Mouse (Mus musculus) neural tube, embryonic 13.5 days (tissue): Measurements from ENCODE around the gene Gstt3. TPM values are rescaled to one million over a fixed set of nuclear protein-coding genes. Genes with fewer than 3 reads are reported as not detected.
"Not testable (repeated sequence)": the region's sequence is repeated elsewhere in the genome, so short reads cannot be mapped to it uniquely, and the experiment has no call there.

ENCODE experiments used
- ATAC-seq: fragments of 200-750 bp; cut with Nextera tagmentation; 2 replicates; pipeline ENCODE4 v1.8.0; 2017; ENCODE audit warnings: low read depth, mild to moderate bottlenecking, moderate TSS enrichment, moderate library complexity
- H3K27ac ChIP-seq: fragments of 300-500 bp; sonication (generic); replicated peaks from 2 replicates; pipeline ENCODE4 v1.5.1; 2015; ENCODE audit warnings: moderate library complexity, mild to moderate bottlenecking, inconsistent platforms
- H3K27me3 ChIP-seq: fragments of 300-500 bp; sonication (generic); 2 replicates; pipeline ENCODE4 v1.6.1; 2015; ENCODE audit warnings: mild to moderate bottlenecking, inconsistent platforms
- H3K36me3 ChIP-seq: fragments of 300-500 bp; sonication (generic); 2 replicates; pipeline ENCODE4 v1.6.1; 2015; ENCODE audit warnings: mild to moderate bottlenecking, inconsistent platforms
- H3K4me1 ChIP-seq: fragments of 300-500 bp; sonication (generic); replicated peaks from 2 replicates; pipeline ENCODE4 v1.6.1; 2015; ENCODE audit warnings: inconsistent platforms
- H3K4me2 ChIP-seq: fragments of 300-500 bp; sonication (generic); 2 replicates; pipeline ENCODE4 v1.6.1; 2015; ENCODE audit warnings: inconsistent platforms, mild to moderate bottlenecking, moderate library complexity
- H3K4me3 ChIP-seq: fragments of 300-500 bp; sonication (generic); 2 replicates; pipeline ENCODE4 v1.5.1; 2015; ENCODE audit warnings: mild to moderate bottlenecking, inconsistent platforms
- H3K9ac ChIP-seq: fragments of 300-500 bp; sonication (generic); 2 replicates; pipeline ENCODE4 v1.6.1; 2015; ENCODE audit warnings: moderate library complexity, mild to moderate bottlenecking, inconsistent platforms
- H3K9me3 ChIP-seq: fragments of 300-500 bp; sonication (generic); 2 replicates; pipeline ENCODE4 v1.6.1; 2016; ENCODE audit warnings: inconsistent platforms
- WGBS: fragments of 180-500 bp; shearing (Covaris S2); methylation state at CpG from one replicate; pipeline ENCODE4 v1.1.7; 2015; 5-methylcytosine and 5-hydroxymethylcytosine counted together
- polyA plus RNA-seq: library from polyadenylated mRNA; unstranded; fragments of >200 nt; fragmentation: Nextera tagmentation; extraction: Ambion mirVana; gene quantifications from 2 replicates; pipeline ENCODE4 v1.2.1, GENCODE M21; 2015

Gene Gstt3
- polyA plus RNA-seq, 1 experiment from 2014 or later, result 0.96 TPM

DNA sequence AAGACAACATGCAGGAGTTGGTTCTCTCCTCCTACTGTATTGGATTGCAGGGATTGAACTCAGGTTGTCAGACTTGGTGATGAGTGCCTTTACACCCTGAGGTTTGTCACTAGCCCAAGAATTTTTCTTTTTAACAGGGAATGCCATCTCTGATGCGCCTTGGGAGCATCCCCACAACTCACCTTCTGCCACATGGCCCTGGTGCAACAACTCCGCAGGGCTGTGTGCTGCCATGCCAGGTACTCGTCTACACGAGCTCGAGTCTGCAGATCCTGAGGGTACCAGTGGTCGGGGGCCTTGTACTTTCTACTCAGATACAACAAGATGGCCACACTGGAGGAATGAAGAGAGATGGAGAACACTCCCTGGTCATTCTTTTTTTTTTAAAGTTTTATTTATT lies 4.7 kb downstream of the Gstt3 start:
- peaks cover 46% of the 10 kb centered on the region for H3K27me3 ChIP-seq

DNA sequence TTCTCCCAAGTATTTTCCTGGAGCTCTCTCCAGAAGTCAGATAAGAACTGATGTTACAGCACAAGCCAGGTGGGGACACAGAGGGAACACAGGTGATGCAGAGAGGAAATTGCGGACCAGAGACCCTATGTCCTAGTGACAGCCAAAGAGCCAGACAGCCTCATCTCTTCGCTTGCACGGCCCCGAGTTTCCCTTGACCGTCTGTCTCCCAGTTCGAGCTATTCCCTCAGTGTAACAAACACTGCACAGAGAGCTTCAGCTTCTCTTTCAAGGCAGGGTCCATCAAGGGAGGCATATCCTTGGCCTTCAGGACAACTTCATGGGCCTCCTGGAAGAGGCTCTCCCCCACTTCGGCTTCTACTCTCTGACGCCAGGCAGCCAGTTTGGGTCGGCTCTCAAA lies 6.6 kb downstream of the Gstt3 start:
- no peak overlapping the region for H3K27ac ChIP-seq
- no peak overlapping the region for H3K4me2 ChIP-seq
- no peak for ATAC-seq
- no peak overlapping the region for H3K4me3 ChIP-seq
- peaks cover 27% of the 10 kb centered on the region for H3K27me3 ChIP-seq
- 94% methylated on average over 9 of the region's 9 CpGs for WGBS
- no peaks in the 10 kb centered on the region for H3K36me3 ChIP-seq
- H3K4me1 ChIP-seq, result peaks cover 15% of the 10 kb centered on the region
- no peak overlapping the region for H3K9ac ChIP-seq
- no peaks in the 10 kb centered on the region for H3K9me3 ChIP-seq

More for the DNA sequence above, 4.7 kb downstream of the Gstt3 start:
- no peak overlapping the region for H3K27ac ChIP-seq
- no peak overlapping the region for H3K4me3 ChIP-seq
- no peak overlapping the region for H3K4me2 ChIP-seq
- H3K4me1 ChIP-seq, result peaks cover 24% of the 10 kb centered on the region
- H3K36me3 ChIP-seq, result no peaks in the 10 kb centered on the region
- no peaks in the 10 kb centered on the region for H3K9me3 ChIP-seq
- ATAC-seq, result no peak
- WGBS, result 90% methylated on average over 6 of the region's 6 CpGs
- H3K9ac ChIP-seq, result no peak overlapping the region

DNA sequence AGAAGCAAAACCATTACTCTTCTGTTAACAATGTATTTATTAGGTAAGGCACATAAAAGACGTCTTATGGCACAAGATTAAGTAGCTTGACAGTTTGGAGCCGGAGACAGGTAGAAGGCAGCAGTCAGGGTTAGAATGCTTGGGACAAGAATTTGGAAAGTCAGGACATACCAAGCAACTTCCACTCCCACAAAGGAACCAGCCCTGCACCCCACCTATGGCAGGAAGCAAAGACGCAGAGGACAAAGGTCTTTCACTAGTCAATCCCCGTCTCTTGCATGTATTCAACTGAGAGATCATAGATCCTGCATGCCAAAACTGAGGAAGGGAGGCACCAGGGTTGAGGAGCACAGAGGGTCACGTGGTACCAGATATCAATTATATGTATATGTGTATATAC lies 7.1 kb downstream of the Gstt3 start:
- no peak overlapping the region for H3K27ac ChIP-seq
- no peak for ATAC-seq

DNA sequence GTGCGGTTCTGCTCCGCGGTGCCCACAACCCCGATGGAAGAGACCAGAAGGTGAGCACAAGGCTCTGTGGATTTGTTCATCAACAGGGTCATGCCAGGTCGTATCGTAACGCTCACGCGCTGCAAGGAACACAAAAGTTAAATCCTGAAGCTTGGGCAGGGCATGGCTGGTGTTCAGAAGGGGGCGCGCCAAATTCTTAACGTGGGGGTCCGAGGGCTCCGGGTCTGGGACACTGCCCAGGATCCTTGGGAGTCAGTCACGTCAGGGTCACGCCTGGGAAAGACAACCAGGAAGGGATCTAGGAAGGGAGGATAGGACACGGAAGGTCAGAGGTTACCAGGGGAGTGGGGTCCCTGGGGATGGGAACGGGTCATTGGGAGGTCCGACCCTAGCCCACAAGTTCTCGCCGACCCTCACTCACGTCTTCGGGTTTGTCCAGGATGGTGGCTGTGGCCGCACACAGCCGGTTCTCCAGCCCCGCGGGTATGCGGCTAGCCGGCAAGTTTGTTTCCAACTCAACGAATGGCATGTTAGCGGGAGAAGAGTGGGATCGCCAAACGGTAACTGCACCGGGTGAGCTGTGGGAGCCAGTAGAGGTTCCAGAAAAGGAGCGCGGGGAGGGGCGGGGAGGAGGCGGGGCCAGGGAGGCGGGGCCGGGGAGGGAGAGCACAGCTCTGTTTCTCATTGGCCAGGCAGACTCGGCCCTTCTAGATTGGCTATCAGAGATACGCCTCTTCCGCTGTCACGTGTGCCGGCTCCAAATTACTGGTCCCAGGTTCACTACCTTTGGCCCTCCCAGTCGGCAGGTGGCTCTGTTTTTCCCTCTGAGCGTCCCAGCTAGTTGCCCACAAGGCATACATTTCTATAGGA lies 8.2 kb downstream of the Gstt3 start, which contains the start of gene Ddt:
Ddt (minus strand) TSS at position 620 of the 870 bp plus-strand sequence.
- H3K27ac ChIP-seq, result no peak within 1 kb of the TSS
- peak within 1 kb of the TSS; percentile 72 for H3K9ac ChIP-seq
- peak within 1 kb of the TSS; percentile 96 for H3K4me2 ChIP-seq
- WGBS, result under 1% methylated on average over 46 of the region's 47 CpGs
- peak; percentile 97 for ATAC-seq
- peaks cover 15% of the 10 kb centered on the region for H3K4me1 ChIP-seq
- no peaks in the 10 kb centered on the region for H3K9me3 ChIP-seq
- H3K4me3 ChIP-seq, result peak within 1 kb of the TSS; percentile 51
- H3K36me3 ChIP-seq, result no peaks in the 10 kb centered on the region
- H3K27me3 ChIP-seq, result peaks cover 14% of the 10 kb centered on the region; the same call in 1 of the 2 replicates

More for the DNA sequence above, 7.1 kb downstream of the Gstt3 start:
- H3K4me3 ChIP-seq, result no peak overlapping the region
- no peak overlapping the region for H3K9ac ChIP-seq
- H3K9me3 ChIP-seq, result no peaks in the 10 kb centered on the region
- H3K36me3 ChIP-seq, result no peaks in the 10 kb centered on the region
- WGBS, result 91% methylated on average over 5 of the region's 5 CpGs
- 0 out of 2 replicates have a peak overlapping the region, but pooled peaks have one; percentile 96 for H3K4me2 ChIP-seq
- peaks cover 15% of the 10 kb centered on the region for H3K4me1 ChIP-seq
- peaks cover 22% of the 10 kb centered on the region for H3K27me3 ChIP-seq

DNA sequence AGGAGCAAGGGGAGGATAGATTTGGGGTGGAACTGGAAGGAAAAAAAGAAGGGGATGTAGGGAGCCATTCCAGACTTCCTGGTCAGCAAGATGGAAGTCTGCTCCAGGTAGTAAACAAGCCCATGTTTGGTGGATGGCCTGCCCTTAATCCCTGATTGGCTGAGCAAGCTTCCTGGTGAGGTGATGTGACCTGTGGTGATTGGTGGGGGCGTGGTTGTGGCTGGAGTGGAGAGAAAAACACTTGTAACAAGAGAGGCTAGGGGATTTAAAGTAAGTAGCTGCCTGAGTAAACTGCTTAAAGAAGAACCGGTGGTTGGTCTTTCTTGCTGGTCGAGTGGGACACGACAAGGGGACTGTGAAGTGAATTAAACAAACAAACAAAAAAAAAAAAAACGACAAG lies 13.5 kb downstream of the Gstt3 start:
- not testable (repeated sequence) for H3K9ac ChIP-seq, H3K4me3 ChIP-seq, H3K27me3 ChIP-seq, H3K4me2 ChIP-seq, ATAC-seq, H3K9me3 ChIP-seq, H3K36me3 ChIP-seq, H3K27ac ChIP-seq
- H3K4me1 ChIP-seq, result peaks cover 20% of the 10 kb centered on the region
- 45% methylated on average over 5 of the region's 5 CpGs for WGBS

DNA sequence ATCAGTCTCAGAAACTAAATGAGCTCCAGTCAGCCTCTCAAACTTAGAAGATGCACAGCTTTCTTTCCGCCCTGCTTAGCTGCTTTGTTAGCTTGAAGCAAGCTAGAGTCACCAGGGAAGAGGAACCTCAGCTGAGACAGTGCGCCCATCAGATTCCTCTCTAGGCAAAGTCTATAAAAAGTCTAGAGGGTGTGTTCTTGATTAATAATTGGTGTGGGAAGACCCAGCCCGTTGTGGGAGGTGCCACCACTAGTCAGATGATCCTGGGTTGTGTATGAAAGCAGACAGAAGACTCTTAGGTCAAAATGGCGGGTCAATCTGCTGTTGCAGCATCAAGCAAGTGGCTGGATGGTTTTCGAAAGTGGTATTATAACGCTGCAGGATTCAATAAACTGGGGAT lies 14.4 kb downstream of the Gstt3 start:
- no peak for ATAC-seq
- 88% methylated on average over 6 of the region's 6 CpGs for WGBS
- Histone ChIP-seq H3K4me1 (peaks cover 18% of the 10 kb centered on the region), H3K4me3 (no peak overlapping the region), H3K27ac (no peak overlapping the region), H3K36me3 (no peaks in the 10 kb centered on the region), H3K9me3 (no peaks in the 10 kb centered on the region), H3K9ac (no peak overlapping the region), H3K27me3 (no peaks in the 10 kb centered on the region), H3K4me2 (no peak overlapping the region)

DNA sequence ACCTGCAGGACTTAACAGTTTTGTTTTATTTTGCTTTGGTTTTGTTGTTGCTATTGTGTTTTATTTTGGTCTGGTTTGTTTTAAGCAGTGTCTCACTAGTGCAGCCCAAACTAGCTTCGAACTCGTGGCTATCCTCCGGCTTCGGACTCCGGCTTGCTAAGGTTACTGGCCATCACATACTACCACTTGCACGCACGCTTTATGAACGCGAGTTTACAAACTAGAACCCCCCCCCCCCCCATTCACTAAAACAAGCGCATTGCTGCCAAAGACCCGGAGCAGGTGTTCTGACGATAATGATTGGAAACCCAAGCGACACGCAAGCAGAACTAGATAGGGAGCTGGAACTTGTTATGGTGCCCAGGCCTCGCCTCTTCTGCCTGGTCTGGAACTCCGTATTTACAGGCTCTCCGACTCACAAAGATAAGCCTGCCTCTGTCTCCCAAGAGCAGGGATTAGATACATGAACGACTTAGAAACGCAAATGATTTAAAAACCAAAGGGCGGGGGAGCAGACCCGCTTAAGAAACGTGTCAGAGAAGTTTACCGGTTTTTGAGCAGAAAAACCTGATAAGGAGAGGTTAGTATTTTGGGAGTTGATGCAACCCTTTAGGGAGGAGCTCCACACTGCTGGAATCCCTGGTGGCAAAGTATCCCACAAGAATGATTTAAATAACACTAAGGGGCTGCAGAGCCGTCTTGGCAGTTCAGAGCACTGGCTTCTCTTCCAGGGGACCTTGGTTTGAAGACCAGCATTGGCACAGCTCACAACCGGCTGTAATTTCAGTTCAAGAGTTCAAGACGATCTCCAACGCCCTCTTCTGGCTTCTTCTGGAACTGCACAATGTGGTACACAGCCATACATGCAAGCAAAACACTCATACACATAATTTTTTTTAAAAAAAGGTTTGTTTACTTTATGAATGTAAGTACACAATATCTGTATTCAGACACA lies 16.4 kb downstream of the Gstt3 start:
- H3K4me2 ChIP-seq, result peak overlapping the region; percentile 88
- H3K9ac ChIP-seq, result peak overlapping the region; percentile 87
- no peaks in the 10 kb centered on the region for H3K27me3 ChIP-seq
- peaks cover 8% of the 10 kb centered on the region; the same call in 1 of the 2 replicates for H3K36me3 ChIP-seq
- peak overlapping the region; percentile 67 for H3K27ac ChIP-seq
- no peaks in the 10 kb centered on the region for H3K9me3 ChIP-seq
- peaks cover 22% of the 10 kb centered on the region for H3K4me1 ChIP-seq
- ATAC-seq, result peak; percentile 58
- WGBS, result 1% methylated on average over 27 of the region's 27 CpGs
- H3K4me3 ChIP-seq, result peak overlapping the region; percentile 87

DNA sequence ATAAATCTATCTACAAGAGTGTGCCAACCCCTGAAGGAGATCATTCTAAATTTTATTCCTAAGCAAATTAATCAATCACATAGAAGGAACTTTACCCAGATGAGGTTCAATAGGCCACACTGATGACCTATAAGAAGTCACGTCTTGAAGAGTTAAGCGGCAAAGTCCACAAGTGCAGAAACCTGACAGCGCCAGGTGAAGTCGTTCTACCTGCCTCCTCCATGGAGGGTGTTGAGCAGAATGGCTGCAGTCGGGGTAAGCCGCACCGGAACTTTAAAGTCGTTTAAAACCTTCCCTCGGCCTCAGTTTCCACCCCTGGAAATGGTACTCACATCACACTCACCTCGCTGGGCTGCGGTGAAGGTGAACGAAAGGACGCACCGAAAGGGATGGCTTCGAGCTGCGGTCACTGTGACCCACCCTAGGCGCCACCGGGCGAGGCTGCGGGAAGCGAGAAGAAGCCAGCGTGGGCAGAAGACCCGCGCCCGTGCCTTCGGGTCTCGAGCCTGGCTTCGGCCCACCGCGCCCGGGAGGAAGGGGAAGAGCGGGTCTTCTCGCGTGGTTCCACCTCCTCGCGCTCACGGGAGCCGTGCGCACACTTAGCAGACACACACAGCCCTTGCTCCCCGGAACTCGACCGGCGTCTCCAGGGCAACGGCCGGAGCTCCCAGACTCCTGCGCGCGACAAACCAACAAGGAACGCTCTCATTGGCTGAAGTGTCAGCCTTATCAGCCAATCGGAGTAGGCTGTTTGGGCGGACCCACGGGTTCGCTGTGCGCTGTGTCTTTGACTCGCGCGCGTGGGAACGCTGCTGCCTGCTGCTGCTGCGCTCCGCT lies 17.3 kb downstream of the Gstt3 start, which contains the start of gene Cabin1:
Cabin1 (minus strand) TSS at position 660 of the 837 bp plus-strand sequence.
- under 1% methylated on average over 61 of the region's 61 CpGs for WGBS
- ATAC-seq, result peak; percentile 99
- Histone ChIP-seq H3K36me3 (peaks cover 8% of the 10 kb centered on the region; the same call in 1 of the 2 replicates), H3K4me3 (peak within 1 kb of the TSS; percentile 87), H3K27ac (peak within 1 kb of the TSS; percentile 82), H3K9ac (peak within 1 kb of the TSS; percentile 87), H3K4me1 (peaks cover 22% of the 10 kb centered on the region), H3K27me3 (no peaks in the 10 kb centered on the region), H3K9me3 (no peaks in the 10 kb centered on the region), H3K4me2 (peak within 1 kb of the TSS; percentile 88)

DNA sequence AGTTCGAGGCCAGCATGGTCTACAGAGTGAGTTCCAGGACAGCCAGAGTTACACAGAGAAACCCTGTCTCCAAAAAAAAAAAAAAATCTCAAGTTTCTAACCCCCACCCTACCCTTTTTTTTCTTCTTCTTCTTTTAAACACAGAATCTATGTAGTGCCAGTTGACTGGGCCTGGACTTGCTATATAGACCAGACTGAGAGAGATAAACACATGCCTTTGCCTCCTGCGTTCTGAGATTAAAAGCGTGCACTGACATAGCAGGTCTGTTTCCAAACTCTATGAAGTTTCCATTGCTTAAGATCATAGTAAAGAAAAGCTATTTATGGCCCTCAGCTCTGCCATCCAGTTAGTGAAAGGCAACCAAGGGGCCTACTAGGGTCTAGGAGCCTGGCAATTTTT lies 18.8 kb downstream of the Gstt3 start:
- no peaks in the 10 kb centered on the region for H3K27me3 ChIP-seq
- 0 out of 2 replicates have a peak overlapping the region, but pooled peaks have one; percentile 13 for H3K9ac ChIP-seq
- H3K9me3 ChIP-seq, result peaks cover 3% of the 10 kb centered on the region; the same call in 1 of the 2 replicates
- peaks cover 13% of the 10 kb centered on the region for H3K36me3 ChIP-seq
- no peak overlapping the region for H3K4me3 ChIP-seq
- H3K4me2 ChIP-seq, result peak overlapping the region; percentile 88; the same call in 1 of the 2 replicates
- H3K4me1 ChIP-seq, result peaks cover 22% of the 10 kb centered on the region
- no peak for ATAC-seq
- no peak overlapping the region for H3K27ac ChIP-seq
- WGBS, result 93% methylated on average over 3 of the region's 3 CpGs

DNA sequence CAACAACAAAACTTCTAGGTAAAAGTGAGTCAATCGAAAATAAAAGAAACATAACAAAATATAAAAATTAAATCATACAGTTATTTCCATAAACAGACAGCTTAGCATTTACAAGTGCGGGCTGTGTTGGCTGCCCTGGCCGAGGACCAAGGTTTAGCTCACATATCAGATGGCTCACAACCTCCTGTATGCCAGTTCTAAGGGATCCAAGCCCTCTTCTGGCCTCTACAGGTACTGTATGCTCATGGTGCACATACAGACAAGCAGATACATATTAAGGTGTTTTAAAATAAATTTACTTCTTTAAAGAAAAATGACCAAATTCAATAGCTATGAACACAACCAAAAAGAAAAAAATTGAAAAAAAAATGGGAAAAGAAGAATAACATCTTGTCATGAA lies 20.9 kb downstream of the Gstt3 start:
- Histone ChIP-seq H3K4me3 (no peak overlapping the region), H3K4me2 (no peak overlapping the region), H3K27me3 (no peaks in the 10 kb centered on the region), H3K9ac (no peak overlapping the region), H3K9me3 (peaks cover 3% of the 10 kb centered on the region; the same call in 1 of the 2 replicates), H3K36me3 (peaks cover 19% of the 10 kb centered on the region), H3K4me1 (peaks cover 22% of the 10 kb centered on the region), H3K27ac (no peak overlapping the region)
- 98% methylated on average over 3 of the region's 3 CpGs for WGBS
- ATAC-seq, result no peak

DNA sequence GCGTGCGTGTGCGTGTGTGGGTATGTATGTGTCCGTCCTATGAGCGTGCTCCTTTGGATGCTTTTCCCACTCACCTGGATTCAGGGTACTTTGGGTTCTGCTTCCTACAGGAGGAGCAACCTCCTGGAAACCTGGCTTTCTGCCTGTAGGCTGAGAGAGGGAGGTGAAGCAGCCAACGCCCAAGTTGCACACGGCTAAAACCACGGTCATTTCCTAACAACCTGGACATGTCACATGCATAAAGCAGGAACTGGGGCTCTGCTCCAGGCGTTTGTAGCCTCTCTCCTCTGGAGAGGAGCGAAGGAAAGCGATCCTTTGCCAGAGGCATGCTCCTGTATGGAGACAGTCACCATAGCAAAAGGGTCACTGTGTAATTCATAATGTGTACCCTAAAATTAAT lies 24.5 kb downstream of the Gstt3 start:
- Histone ChIP-seq H3K4me1 (0 out of 2 replicates have a peak, but pooled peaks cover 2% of the 10 kb centered on the region), H3K4me3 (no peak overlapping the region), H3K4me2 (no peak overlapping the region), H3K27ac (no peak overlapping the region), H3K9me3 (peaks cover 3% of the 10 kb centered on the region; the same call in 1 of the 2 replicates), H3K36me3 (peaks cover 54% of the 10 kb centered on the region), H3K27me3 (no peaks in the 10 kb centered on the region), H3K9ac (no peak overlapping the region)
- no peak for ATAC-seq
- 96% methylated on average over 11 of the region's 11 CpGs for WGBS
